Mouse (Mus musculus) C2C12 (cell line): ENCODE measurements around the gene Zfp609. TPM values are rescaled to one million over a fixed set of nuclear protein-coding genes. Genes with fewer than 3 reads are reported as not detected.

ENCODE experiments used
- H3K27me3 ChIP-seq: one replicate; pipeline ENCODE4 v1.6.1; 2011; ENCODE audit not compliant: control insufficient read depth, insufficient read depth, insufficient read length
- H3K36me3 ChIP-seq: one replicate; pipeline ENCODE4 v1.6.1; 2011; ENCODE audit not compliant: control insufficient read depth, insufficient read depth
- H3K4me3 ChIP-seq: one replicate; pipeline ENCODE4 v1.5.1; 2011; ENCODE audit warnings: mild to moderate bottlenecking, control low read depth; ENCODE audit not compliant: poor library complexity, insufficient read depth, severe bottlenecking
- H3K79me2 ChIP-seq: one replicate; pipeline ENCODE4 v1.6.1; 2011; ENCODE audit not compliant: control insufficient read depth, insufficient read depth
- H3K79me3 ChIP-seq: one replicate; pipeline ENCODE4 v1.6.1; 2011; ENCODE audit warnings: low read depth, control low read depth
- H3ac ChIP-seq: one replicate; pipeline ENCODE3; 2011; ENCODE audit warnings: low read depth; ENCODE audit not compliant: control insufficient read depth, insufficient read length
- CEBPB ChIP-seq: IDR thresholded peaks from one replicate; pipeline ENCODE4 v1.6.1; 2011; ENCODE audit warnings: low read depth, mild to moderate bottlenecking, control low read depth, moderate library complexity
- CTCF ChIP-seq: IDR thresholded peaks from one replicate; pipeline ENCODE4 v1.5.1; 2011; ENCODE audit not compliant: control insufficient read depth, insufficient read depth, insufficient read length
- FOSL1 ChIP-seq: IDR thresholded peaks from one replicate; pipeline ENCODE4 v1.8.0; 2011; ENCODE audit warnings: mild to moderate bottlenecking, low read length; ENCODE audit not compliant: poor library complexity, insufficient read depth, severe bottlenecking
- MAX ChIP-seq: IDR thresholded peaks from one replicate; pipeline ENCODE4 v1.6.1; 2011; ENCODE audit warnings: mild to moderate bottlenecking, control low read depth
- MYOD1 ChIP-seq: IDR thresholded peaks from one replicate; pipeline ENCODE4 v1.6.1; 2011; ENCODE audit warnings: low read depth; ENCODE audit not compliant: control insufficient read depth, insufficient read length
- MYOG ChIP-seq: IDR thresholded peaks from one replicate; pipeline ENCODE4 v1.6.1; 2011; ENCODE audit not compliant: control insufficient read depth, insufficient read length; ENCODE audit errors: extremely low read depth
- USF1 ChIP-seq: IDR thresholded peaks from one replicate; pipeline ENCODE4 v1.6.1; 2011; ENCODE audit warnings: low read depth, mild to moderate bottlenecking, control low read depth, moderate library complexity
- polyA plus RNA-seq: library from polyadenylated mRNA; unstranded; fragments of >200 nt; fragmentation: generic; extraction: Trizol; gene quantifications from one replicate; pipeline ENCODE4 v1.2.1, GENCODE M21; 2012; ENCODE audit warnings: missing spikeins

The Zfp609 gene
- polyA plus RNA-seq, 1 experiment = 8.4 TPM

- Histone ChIP-seq H3ac (no peak overlapping the region), H3K79me3 (peaks cover 28% of the 10 kb centered on the region), H3K27me3 (no peaks in the 10 kb centered on the region), H3K4me3 (no peak overlapping the region), H3K79me2 (peaks cover 75% of the 10 kb centered on the region), H3K36me3 (peaks cover 11% of the 10 kb centered on the region)
- TF ChIP-seq MYOG (no peak), USF1 (no peak), FOSL1 (no peak), MAX (no peak), CEBPB (no peak), CTCF (no peak), MYOD1 (no peak)
Observed at GRCm38 (mm10) chr9:65793506-65793905, 33.9 kb downstream of the Zfp609 start.

- peaks cover 75% of the 10 kb centered on the region for H3K79me2 ChIP-seq
- TF ChIP-seq CEBPB (no peak), MAX (no peak), CTCF (no peak), MYOG (no peak), MYOD1 (no peak), FOSL1 (no peak), USF1 (no peak)
Observed at GRCm38 (mm10) chr9:65793086-65793485, 34.3 kb downstream of the Zfp609 start.

GRCm38 (mm10) chr9:65791846-65792245, 35.5 kb downstream of the Zfp609 start:
- Histone ChIP-seq H3K79me2 (peaks cover 75% of the 10 kb centered on the region), H3ac (no peak overlapping the region), H3K27me3 (no peaks in the 10 kb centered on the region), H3K79me3 (peaks cover 31% of the 10 kb centered on the region), H3K4me3 (no peak overlapping the region), H3K36me3 (peaks cover 11% of the 10 kb centered on the region)
- no peak for TF ChIP-seq USF1
- TF ChIP-seq MYOD1 = no peak
- TF ChIP-seq MYOG = no peak
- no peak for TF ChIP-seq CEBPB
- no peak for TF ChIP-seq MAX
- no peak for TF ChIP-seq CTCF
- TF ChIP-seq FOSL1 = no peak

More at GRCm38 (mm10) chr9:65793086-65793485, 34.3 kb downstream of the Zfp609 start:
- no peak overlapping the region for H3ac ChIP-seq
- H3K4me3 ChIP-seq = no peak overlapping the region
- H3K36me3 ChIP-seq = peaks cover 11% of the 10 kb centered on the region
- peaks cover 29% of the 10 kb centered on the region for H3K79me3 ChIP-seq
- H3K27me3 ChIP-seq = no peaks in the 10 kb centered on the region

GRCm38 (mm10) chr9:65791106-65791505, 36.3 kb downstream of the Zfp609 start:
- H3ac ChIP-seq = no peak overlapping the region
- H3K79me2 ChIP-seq = peaks cover 77% of the 10 kb centered on the region
- peaks cover 35% of the 10 kb centered on the region for H3K79me3 ChIP-seq
- H3K27me3 ChIP-seq = no peaks in the 10 kb centered on the region
- no peak for TF ChIP-seq MAX
- no peak for TF ChIP-seq CTCF
- no peak for TF ChIP-seq FOSL1
- peaks cover 11% of the 10 kb centered on the region for H3K36me3 ChIP-seq
- no peak overlapping the region for H3K4me3 ChIP-seq

GRCm38 (mm10) chr9:65789788-65790187, 37.6 kb downstream of the Zfp609 start:
- peaks cover 73% of the 10 kb centered on the region for H3K79me2 ChIP-seq
- TF ChIP-seq USF1 (no peak), FOSL1 (no peak), CTCF (no peak), MYOD1 (no peak), CEBPB (no peak), MYOG (no peak), MAX (no peak)
- no peak overlapping the region for H3K4me3 ChIP-seq
- H3K79me3 ChIP-seq = peaks cover 38% of the 10 kb centered on the region
- no peaks in the 10 kb centered on the region for H3K27me3 ChIP-seq
- no peak overlapping the region for H3ac ChIP-seq
- H3K36me3 ChIP-seq = peaks cover 8% of the 10 kb centered on the region

GRCm38 (mm10) chr9:65788556-65788955, 38.8 kb downstream of the Zfp609 start:
- Histone ChIP-seq H3ac (no peak overlapping the region), H3K79me3 (peaks cover 40% of the 10 kb centered on the region), H3K79me2 (peaks cover 78% of the 10 kb centered on the region), H3K4me3 (no peak overlapping the region), H3K27me3 (no peaks in the 10 kb centered on the region), H3K36me3 (peaks cover 7% of the 10 kb centered on the region)
- no peak for TF ChIP-seq CEBPB
- no peak for TF ChIP-seq MAX
- TF ChIP-seq USF1 = no peak
- no peak for TF ChIP-seq CTCF
- no peak for TF ChIP-seq MYOD1
- TF ChIP-seq MYOG = no peak
- no peak for TF ChIP-seq FOSL1
